Mouse (Mus musculus): ENCODE measurements around the gene Pdx1.

Pdx1 gene

DNA sequence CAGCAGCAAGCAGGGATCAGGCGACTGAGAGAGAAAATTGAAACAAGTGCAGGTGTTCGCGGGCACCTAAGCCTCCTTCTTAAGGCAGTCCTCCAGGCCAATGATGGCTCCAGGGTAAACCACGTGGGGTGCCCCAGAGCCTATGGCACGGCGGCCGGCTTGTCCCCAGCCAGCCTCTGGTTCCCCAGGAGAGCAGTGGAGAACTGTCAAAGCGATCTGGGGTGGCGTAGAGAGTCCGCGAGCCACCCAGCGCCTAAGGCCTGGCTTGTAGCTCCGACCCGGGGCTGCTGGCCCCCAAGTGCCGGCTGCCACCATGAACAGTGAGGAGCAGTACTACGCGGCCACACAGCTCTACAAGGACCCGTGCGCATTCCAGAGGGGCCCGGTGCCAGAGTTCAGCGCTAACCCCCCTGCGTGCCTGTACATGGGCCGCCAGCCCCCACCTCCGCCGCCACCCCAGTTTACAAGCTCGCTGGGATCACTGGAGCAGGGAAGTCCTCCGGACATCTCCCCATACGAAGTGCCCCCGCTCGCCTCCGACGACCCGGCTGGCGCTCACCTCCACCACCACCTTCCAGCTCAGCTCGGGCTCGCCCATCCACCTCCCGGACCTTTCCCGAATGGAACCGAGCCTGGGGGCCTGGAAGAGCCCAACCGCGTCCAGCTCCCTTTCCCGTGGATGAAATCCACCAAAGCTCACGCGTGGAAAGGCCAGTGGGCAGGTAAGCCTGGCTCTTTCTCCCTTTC is at the start of gene Pdx1:
Pdx1 (plus strand) TSS at position 34 of the 747 bp plus-strand sequence.
- no peak for DNase-seq

DNA sequence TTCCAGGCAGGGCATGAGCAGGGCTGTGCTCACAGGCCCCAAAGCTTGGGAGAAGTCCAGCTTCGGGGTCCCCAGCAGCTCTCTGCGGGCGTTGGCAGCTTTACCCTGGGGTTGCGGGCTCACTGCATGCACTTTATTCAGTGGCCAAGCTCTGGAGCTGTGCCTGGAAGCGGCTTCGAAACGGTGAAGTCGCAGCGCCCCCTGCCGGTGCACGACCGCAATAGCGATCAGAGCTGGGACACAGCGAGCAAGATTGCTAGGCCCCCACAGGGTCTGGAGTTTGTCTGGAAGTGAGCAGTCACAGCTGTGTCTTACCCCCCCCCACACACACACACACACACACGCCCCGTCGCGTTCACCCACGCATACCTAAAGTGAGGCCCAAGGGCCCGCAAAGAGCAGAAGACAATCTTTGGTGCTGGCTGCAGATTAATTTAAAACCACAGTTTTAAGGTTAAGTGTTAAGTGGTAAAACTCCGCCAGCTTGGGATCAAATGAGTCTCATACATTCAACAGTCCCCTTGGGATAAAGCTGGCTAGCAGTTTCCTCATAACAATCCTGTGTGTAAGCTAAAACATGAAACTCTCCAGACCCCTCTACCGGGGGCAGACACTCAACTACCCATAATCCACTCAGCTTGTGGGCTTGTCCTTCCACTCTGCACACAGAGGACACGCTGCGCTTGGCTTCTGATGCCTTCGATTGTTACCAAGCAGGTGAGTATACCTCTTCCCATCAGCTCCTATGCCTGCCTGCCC is 42.2 kb upstream of the Pdx1 start:
- peak; percentile 81 for DNase-seq

DNA sequence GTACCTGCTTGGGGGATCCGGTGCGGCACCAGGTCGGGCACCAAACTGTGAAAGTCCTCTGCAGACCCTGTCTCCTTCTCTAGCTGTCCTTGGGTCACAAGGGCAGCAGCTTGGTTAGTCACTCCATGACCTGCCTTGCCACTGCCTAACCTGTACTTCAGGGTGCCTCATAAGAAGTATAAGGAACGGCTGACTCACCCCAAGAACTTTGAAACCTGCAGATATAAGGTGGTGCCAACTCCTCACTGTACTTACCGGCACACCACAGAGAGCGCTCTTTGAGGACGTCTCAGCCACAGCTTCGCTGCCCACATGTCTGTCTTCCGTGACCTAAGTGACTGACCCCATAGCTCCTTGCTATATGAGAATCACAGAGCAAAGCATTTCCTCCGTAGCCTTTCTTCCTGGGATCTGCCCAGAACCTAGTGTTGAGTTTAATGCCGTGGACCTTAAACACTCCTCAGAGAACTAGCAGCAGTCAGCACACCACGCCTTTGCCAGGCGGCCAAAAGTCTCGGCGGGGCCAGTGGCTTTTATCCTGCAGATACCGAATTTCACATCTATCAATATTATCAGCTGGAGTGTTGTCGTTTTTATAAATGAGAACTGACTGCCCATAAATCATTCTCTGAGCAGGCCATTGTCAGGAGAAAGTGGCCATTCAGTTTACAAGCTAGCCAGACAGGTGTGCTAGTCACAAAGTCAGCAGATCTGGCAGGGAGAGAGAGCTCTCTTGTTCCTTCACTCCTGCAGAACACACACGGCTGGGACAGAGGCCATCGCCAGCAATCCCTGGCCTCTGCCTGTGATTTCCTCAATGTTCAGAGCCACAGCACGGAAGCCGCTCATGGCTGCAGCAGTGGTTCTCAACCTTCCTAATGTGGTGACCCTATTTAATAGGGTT is 34.1 kb upstream of the Pdx1 start:
- no peak for DNase-seq

DNA sequence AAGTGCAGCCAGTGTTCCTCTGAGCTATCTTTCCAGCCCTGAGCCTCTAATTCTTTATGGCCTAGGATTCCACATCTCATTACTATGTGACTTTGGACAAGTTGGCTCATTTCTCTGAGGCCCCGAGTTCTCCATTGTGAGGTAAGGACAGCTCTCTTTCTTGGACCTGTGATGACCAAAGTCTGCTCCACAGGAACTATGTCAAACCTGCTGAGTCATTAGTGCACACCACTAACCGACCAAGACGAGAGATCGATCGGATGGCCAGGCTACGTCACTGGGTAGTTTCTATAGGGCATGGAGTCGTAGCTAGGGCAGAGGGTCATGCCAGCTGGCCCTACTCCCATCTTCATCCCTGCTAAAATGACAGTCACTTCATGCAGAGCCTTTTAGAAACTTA is 25.9 kb upstream of the Pdx1 start:
- no peak for DNase-seq

- no peak for DNase-seq
Measured at GRCm38 (mm10) chr5:147260189-147260588, 9.6 kb upstream of the Pdx1 start.

GRCm38 (mm10) chr5:147260778-147261177 is 9.0 kb upstream of the Pdx1 start:
- no peak for DNase-seq

DNA sequence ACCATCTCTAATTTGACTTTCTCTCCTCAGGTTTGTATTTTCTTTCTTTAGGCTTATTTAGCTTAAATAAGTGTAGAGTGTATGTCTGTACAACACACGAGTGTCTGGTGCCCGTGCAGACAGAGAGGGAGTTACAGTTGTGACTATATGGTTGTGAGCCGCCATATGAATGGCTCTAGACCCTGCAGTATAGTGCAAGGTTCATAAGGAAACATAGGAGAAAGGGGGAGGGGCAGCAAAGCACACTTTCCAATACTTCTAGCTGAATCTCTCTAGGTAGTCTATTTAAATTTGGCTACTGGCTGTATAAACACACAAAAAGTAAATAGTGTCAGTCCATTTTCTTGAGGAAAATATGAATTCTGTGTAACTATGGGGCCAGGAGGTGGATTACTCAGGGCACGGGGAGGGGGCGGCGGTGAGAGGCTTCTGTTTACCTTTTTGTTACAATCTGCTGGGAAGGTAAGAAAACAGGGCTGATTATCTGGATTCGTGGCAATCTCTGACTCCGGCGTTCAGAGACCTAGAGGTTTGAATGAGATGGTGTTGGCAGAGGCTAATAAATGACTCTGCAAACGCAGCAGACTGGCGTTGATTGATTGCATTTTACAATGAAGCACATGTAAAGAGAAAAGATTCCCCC is 7.7 kb upstream of the Pdx1 start:
- DNase-seq, result no peak

DNA sequence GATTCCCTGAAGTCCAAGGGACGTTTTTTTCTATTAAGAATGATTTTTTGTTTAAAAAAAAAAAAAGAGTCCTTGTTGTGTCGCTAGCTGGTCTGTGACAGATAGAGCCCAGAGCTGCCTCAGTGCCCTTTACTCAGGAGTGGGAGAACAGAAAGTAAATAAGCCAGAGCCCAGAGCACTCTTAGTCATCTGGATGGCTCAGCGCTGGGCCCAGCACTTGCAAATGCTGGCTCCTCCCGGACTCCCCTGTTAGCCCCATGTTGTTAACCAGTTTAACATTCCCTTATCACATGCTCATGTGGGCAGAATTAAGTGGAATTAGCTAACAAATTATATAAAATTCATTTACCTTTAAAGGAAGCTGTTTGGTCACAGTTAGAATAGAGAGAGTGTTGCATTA is 5.8 kb upstream of the Pdx1 start:
- no peak for DNase-seq

GRCm38 (mm10) chr5:147267434-147267833 is 2.3 kb upstream of the Pdx1 start:
- no peak for DNase-seq

DNA sequence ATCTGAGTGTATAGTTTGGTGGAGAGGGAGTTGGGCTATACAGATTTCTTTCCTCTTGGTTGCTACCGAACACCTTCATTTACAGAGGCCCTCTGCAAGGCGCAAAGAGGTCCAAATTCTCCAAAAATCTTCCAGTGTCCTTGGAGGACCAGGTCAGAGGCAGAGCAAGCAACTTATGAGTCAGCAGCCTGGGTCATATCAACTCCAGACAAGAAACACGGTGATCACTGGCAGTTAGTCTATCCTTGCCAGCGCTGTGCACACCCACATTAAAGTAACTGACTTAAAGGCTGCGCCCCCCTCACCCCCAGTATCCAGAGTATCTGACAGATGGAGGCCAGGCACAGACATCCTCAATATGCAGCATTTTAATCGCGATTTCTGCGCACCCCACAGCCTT is 1.0 kb upstream of the Pdx1 start:
- no peak for DNase-seq

- DNase-seq, result no peak
Measured at GRCm38 (mm10) chr5:147269371-147269770, 388 bp upstream of the Pdx1 start.

- DNase-seq, result no peak
Measured at GRCm38 (mm10) chr5:147270673-147271655, 1.2 kb downstream of the Pdx1 start.

- DNase-seq, result no peak
Measured at GRCm38 (mm10) chr5:147272046-147272807, 2.5 kb downstream of the Pdx1 start.

DNA sequence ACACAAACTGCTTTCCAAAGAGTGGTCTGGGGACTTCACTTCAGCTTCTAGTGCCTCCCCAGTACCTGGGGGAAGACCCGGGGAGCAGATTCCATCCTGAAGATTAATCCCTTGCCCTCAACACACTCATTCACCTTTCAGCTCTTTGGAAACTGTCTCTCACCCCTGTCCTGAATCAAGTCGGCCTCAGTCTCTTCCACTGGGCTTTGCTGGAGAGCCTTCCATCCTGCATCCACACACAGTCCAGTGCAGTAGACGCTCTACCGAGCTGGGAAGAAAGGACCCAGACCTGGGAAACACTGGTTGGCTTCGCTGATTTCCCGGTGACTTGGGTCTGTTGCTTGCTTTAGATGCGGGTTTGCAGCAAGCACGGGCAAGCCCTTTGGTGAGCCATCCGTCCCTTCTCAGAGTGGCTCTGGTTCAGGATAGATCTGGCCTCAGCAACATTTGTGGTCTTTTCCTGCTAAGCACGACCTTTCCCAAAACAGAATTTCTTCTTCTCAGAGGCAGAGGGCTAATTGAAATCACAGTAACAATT is 3.1 kb downstream of the Pdx1 start:
- no peak for DNase-seq

- no peak for DNase-seq
Measured at GRCm38 (mm10) chr5:147274174-147275141, 4.7 kb downstream of the Pdx1 start.

DNA sequence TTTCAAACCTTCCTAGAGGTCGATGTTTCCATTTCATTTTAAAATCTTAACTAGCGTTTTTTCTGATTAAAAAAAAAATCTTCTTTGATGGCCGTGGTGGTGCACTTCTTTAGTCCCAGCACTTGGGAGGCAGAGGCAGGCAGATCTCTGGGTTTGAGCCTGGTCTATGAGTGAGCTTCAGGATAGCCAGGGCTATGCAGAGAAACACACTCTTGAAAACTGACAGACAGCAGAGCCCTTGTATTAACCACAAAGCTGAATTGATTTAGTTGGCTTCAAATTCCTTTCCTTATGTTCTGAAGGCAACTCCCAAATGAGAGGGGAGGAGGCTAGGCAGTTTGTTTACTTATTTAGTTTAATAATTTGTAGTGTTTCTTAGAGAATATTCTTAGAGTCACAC is 6.0 kb downstream of the Pdx1 start:
- DNase-seq, result no peak

DNA sequence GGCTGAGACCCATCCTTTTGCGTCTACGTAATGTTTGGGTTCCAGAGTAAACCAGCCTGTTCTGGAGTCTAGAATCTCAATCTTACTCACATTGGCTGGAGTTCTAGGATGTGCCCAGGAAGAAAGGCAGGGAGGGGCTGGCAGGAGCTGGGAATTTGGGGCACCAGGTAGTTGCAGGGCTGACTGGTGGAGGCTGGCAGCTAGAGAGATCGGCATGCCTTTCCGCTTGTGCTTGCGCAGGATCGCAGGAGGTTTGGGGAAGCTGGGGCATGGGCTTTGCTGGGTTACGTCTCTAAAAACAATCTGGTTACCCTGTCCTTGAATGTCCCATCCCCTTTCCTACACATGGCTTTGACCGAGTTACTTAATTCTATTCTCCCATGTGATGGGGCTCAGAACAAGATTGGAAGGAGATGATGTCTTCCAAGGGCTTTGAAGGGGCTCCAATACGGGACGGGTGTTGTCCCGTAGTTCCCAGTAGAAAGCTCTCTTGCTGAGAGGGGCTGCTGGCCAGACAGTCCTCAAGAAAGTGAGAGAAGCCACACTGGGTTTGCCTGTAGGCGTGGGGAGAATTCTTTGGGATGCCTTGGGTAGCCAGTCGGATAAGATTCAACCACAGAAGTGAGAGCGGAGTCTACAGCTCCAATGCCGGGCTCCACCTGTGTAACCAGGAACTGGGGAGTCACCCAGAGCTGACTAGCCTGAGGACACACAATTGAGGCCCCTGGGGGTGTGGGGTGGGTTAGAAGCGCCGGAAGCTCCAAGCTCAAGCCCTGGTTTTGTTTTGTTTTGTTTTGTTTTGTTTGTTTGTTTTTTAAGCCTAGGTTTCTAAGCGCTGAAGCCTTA is 7.2 kb downstream of the Pdx1 start:
- no peak for DNase-seq

DNA sequence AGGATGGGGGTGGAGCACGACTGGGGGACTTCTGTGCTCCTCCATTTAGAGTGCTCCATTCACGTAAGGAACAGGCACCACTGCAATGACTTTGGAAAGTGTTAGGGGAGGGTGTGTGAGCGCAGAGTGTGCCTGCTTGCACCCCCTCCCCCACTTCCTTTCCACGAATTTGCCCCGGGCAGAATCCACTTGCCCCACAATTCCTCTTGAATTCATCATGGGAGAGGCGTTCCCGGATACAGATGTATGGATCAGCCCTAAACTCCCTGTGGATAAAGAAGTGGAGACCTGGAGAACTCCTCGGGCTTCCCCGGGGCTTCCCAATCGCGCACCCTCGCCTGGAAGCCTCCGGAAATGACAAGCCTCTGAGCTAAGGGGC is 7.8 kb downstream of the Pdx1 start:
- DNase-seq, result no peak

Data from cerebellum, adult 11 months (tissue).